Comparison of ENCODE assay signal across 8 mouse cellular contexts in genomic region chr10:117846260-117846632, GRCm38 (mm10). TPM values are rescaled to one million over a fixed set of nuclear protein-coding genes. Genes with fewer than 3 reads are reported as not detected.
DNase-seq lines count a peak whose midpoint lies in the region; ATAC-seq and TF ChIP-seq lines count a peak whose summit lies in the region.

No protein-coding gene starts in this region.

- intact Hi-C loops in left cerebral cortex, postnatal 25 days (cut with DNase I) = loop anchor here (5.0 kb wide), 1 partner anchor 141 kb away; no protein-coding TSS in a partner anchor

- peak overlapping the region; percentile 77 for H3K9ac ChIP-seq in heart, embryonic 16.5 days (ENCODE audit: low read length)
- peak overlapping the region; percentile 87 for H3K9ac ChIP-seq in forebrain, postnatal 0 days

- peak overlapping the region; percentile 98 for H3K27ac ChIP-seq in heart, embryonic 16.5 days (ENCODE audit: low read length)
- H3K27ac ChIP-seq in forebrain, postnatal 0 days (ENCODE audit: low read depth, low read length) = peak overlapping the region; percentile 98

- H3K9me3 ChIP-seq in heart, embryonic 16.5 days (replicated peaks; ENCODE audit: control insufficient read depth, low read length) = no peaks in the 10 kb centered on the region
- H3K9me3 ChIP-seq in forebrain, postnatal 0 days (ENCODE audit: low read length) = no peaks in the 10 kb centered on the region

- peak; percentile 42; the same call in 1 of the 2 replicates for TF ChIP-seq CTCF in forebrain, postnatal 0 days (IDR thresholded peaks at IDR 0.05; ENCODE audit: low read depth)

- no peaks in the 10 kb centered on the region for H3K27me3 ChIP-seq in heart, embryonic 16.5 days (ENCODE audit: control insufficient read depth, insufficient read depth, low read length)
- no peaks in the 10 kb centered on the region for H3K27me3 ChIP-seq in forebrain, postnatal 0 days (ENCODE audit: insufficient read depth, low read length)

- H3K4me2 ChIP-seq in heart, embryonic 16.5 days (ENCODE audit: low read depth, low read length) = peak overlapping the region; percentile 65
- peak overlapping the region; percentile 51 for H3K4me2 ChIP-seq in forebrain, postnatal 0 days (ENCODE audit: low read depth)

- under 1% methylated on average over 21 of the region's 21 CpGs for WGBS in heart, embryonic 16.5 days
- WGBS in forebrain, postnatal 0 days = 2% methylated on average over 21 of the region's 21 CpGs

- DNase-seq in heart, adult 11 months = no peak
- DNase-seq in MN1 (ENCODE audit: low spot score) = peak; percentile 94
- no peak for DNase-seq in forebrain, postnatal 0 days
- no peak for DNase-seq in retina, postnatal 1 day
- no peak for DNase-seq in left cerebral cortex, postnatal 25 days (ENCODE audit: low spot score in 2 of 2)
- no peak for DNase-seq in lung, postnatal 36 days

- no peaks in the 10 kb centered on the region for H3K36me3 ChIP-seq in heart, embryonic 16.5 days (ENCODE audit: control insufficient read depth, insufficient read depth)
- H3K36me3 ChIP-seq in forebrain, postnatal 0 days (ENCODE audit: insufficient read depth) = no peaks in the 10 kb centered on the region

- peaks cover 25% of the 10 kb centered on the region for H3K4me1 ChIP-seq in heart, embryonic 16.5 days (ENCODE audit: control insufficient read depth, insufficient read depth, low read length)
- H3K4me1 ChIP-seq in forebrain, postnatal 0 days (ENCODE audit: insufficient read depth) = peaks cover 10% of the 10 kb centered on the region

- peak overlapping the region; percentile 99 for H3K4me3 ChIP-seq in heart, embryonic 16.5 days (ENCODE audit: low read length)
- peak overlapping the region; percentile 96 for H3K4me3 ChIP-seq in forebrain, postnatal 0 days (ENCODE audit: low read depth, low read length)

- peak; percentile 79 for ATAC-seq in heart, embryonic 16.5 days (replicated peaks; ENCODE audit: extremely low read depth, insufficient read depth, low FRiP score)
- ATAC-seq in forebrain, postnatal 0 days = peak; percentile 89
- ATAC-seq in megakaryocyte-erythroid progenitor cell, adult 5-6 weeks (replicated peaks; ENCODE audit: low FRiP score, low TSS enrichment, poor library complexity, severe bottlenecking) = peak; percentile 60; the same call in 1 of the 2 replicates

RNA-seq across cellular contexts. Expression of gene Rap1b, which starts 0.4 kb away (rescaled TPM):
- 123 and 135 TPM in 2 replicates for polyA plus RNA-seq in heart, embryonic 16.5 days (2015; fragmentation: Nextera tagmentation; extraction: Ambion mirVana)
- total RNA-seq in forebrain, postnatal 0 days (2014; rRNA removed) = 65.2 and 66.3 TPM in 2 replicates
- 126 and 148 TPM in 2 replicates for polyA plus RNA-seq in forebrain, postnatal 0 days (2015; fragmentation: Nextera tagmentation; extraction: Ambion mirVana)
- total RNA-seq in megakaryocyte-erythroid progenitor cell, adult 5-6 weeks (2014; fragmentation: Nextera tagmentation) = 56.8 and 92.2 TPM in 2 replicates
- 67.4 and 73.2 TPM in 2 replicates for total RNA-seq in megakaryocyte-erythroid progenitor cell, adult 5-6 weeks (2017)
- total RNA-seq in left cerebral cortex, postnatal 25 days (2021) = 10 to 100 TPM; 64.0 to 69.5 TPM

RNA-seq across cellular contexts. Expression of gene Nup107, which starts 53.7 kb away (rescaled TPM):
- 39.0 and 55.1 TPM in 2 replicates for polyA plus RNA-seq in heart, embryonic 16.5 days (2015; fragmentation: Nextera tagmentation; extraction: Ambion mirVana)
- total RNA-seq in forebrain, postnatal 0 days (2014; rRNA removed) = 28.0 and 38.8 TPM in 2 replicates
- 22.0 and 27.1 TPM in 2 replicates for polyA plus RNA-seq in forebrain, postnatal 0 days (2015; fragmentation: Nextera tagmentation; extraction: Ambion mirVana)
- total RNA-seq in megakaryocyte-erythroid progenitor cell, adult 5-6 weeks (2014; fragmentation: Nextera tagmentation) = 87.2 and 100 TPM in 2 replicates
- total RNA-seq in megakaryocyte-erythroid progenitor cell, adult 5-6 weeks (2017) = 128 and 133 TPM in 2 replicates
- total RNA-seq in left cerebral cortex, postnatal 25 days (2021) = 10 to 100 TPM; 13.7 to 15.5 TPM
